Mouse (Mus musculus) cerebellum, adult (tissue): ENCODE measurements around the gene Gm48551.
A peak's percentile ranks its signal among the peaks of the same experiment; 100 is the strongest.

Source experiments
- ATAC-seq: cut with Nextera tagmentation; 2 replicates; pipeline ENCODE4 v1.9.2; 2017; ENCODE audit warnings: mild to moderate bottlenecking, moderate library complexity, mixed read lengths; ENCODE audit not compliant: insufficient number of reproducible peaks, low FRiP score, low TSS enrichment

The Gm48551 gene

GRCm38 (mm10) chr10:81426897-81427296, 42.6 kb downstream of the Gm48551 start:
- ATAC-seq = no peak

- no peak for ATAC-seq
Observed at GRCm38 (mm10) chr10:81427327-81427726, 43.1 kb downstream of the Gm48551 start.

- no peak for ATAC-seq
Observed at GRCm38 (mm10) chr10:81427804-81428506, 43.7 kb downstream of the Gm48551 start.

- no peak for ATAC-seq
Observed at GRCm38 (mm10) chr10:81428507-81428870, 44.2 kb downstream of the Gm48551 start.

- no peak for ATAC-seq
Observed at GRCm38 (mm10) chr10:81429092-81429491, 44.8 kb downstream of the Gm48551 start.

GRCm38 (mm10) chr10:81429605-81430061, 45.4 kb downstream of the Gm48551 start:
- no peak for ATAC-seq

- no peak for ATAC-seq
Observed at GRCm38 (mm10) chr10:81430141-81430830, 46.0 kb downstream of the Gm48551 start.

GRCm38 (mm10) chr10:81430831-81431525, 46.7 kb downstream of the Gm48551 start:
- ATAC-seq = peak; percentile 8; the same call in 1 of the 2 replicates

- no peak for ATAC-seq
Observed at GRCm38 (mm10) chr10:81431526-81432168, 47.4 kb downstream of the Gm48551 start.

- ATAC-seq = no peak
Observed at GRCm38 (mm10) chr10:81432169-81432867, 48.1 kb downstream of the Gm48551 start.

- peak; percentile 77 for ATAC-seq
Observed at GRCm38 (mm10) chr10:81432868-81433262, 48.6 kb downstream of the Gm48551 start.

GRCm38 (mm10) chr10:81433541-81434289, 49.4 kb downstream of the Gm48551 start:
- ATAC-seq = no peak

- ATAC-seq = no peak
Observed at GRCm38 (mm10) chr10:81434361-81435263, 50.3 kb downstream of the Gm48551 start.

- no peak for ATAC-seq
Observed at GRCm38 (mm10) chr10:81435436-81435835, 51.2 kb downstream of the Gm48551 start.

GRCm38 (mm10) chr10:81441019-81441418, 56.8 kb downstream of the Gm48551 start:
- ATAC-seq = no peak
